Mouse (Mus musculus): Measurements from ENCODE around the gene 1110051M20Rik. TPM values are rescaled to one million over a fixed set of nuclear protein-coding genes. Genes with fewer than 3 reads are reported as not detected.

The 1110051M20Rik gene
- polyA plus RNA-seq, 1 experiment = 2.6 TPM

- TF ChIP-seq FLI1 (IDR thresholded peaks at IDR 0.05; ENCODE audit: low read length) (no peak), GATA1 (IDR thresholded peaks at IDR 0.05; ENCODE audit: borderline replicate concordance, low read length) (no peak)
- no peaks in the 10 kb centered on the region for H3K9me3 ChIP-seq
These were observed 14.4 kb downstream of the 1110051M20Rik start for GRCm38 (mm10) chr2:91429915-91430599.

GRCm38 (mm10) chr2:91429146-91429545 lies 15.4 kb downstream of the 1110051M20Rik start:
- Histone ChIP-seq H3K27me3 (replicated peaks) (peaks cover 13% of the 10 kb centered on the region), H3K9me3 (no peaks in the 10 kb centered on the region), H3K36me3 (replicated peaks; ENCODE audit: low read length) (no peaks in the 10 kb centered on the region), H3K4me3 (replicated peaks) (no peak overlapping the region), H3K4me1 (no peaks in the 10 kb centered on the region)
- TF ChIP-seq FLI1 (IDR thresholded peaks at IDR 0.05; ENCODE audit: low read length) (no peak), GATA1 (IDR thresholded peaks at IDR 0.05; ENCODE audit: borderline replicate concordance, low read length) (no peak)

More at GRCm38 (mm10) chr2:91429915-91430599, 14.4 kb downstream of the 1110051M20Rik start:
- Histone ChIP-seq H3K4me3 (replicated peaks) (no peak overlapping the region), H3K36me3 (replicated peaks; ENCODE audit: low read length) (no peaks in the 10 kb centered on the region), H3K4me1 (no peaks in the 10 kb centered on the region), H3K27me3 (replicated peaks) (peaks cover 13% of the 10 kb centered on the region)

GRCm38 (mm10) chr2:91426321-91426720 lies 18.2 kb downstream of the 1110051M20Rik start:
- H3K9me3 ChIP-seq = peaks cover 6% of the 10 kb centered on the region; the same call in 1 of the 2 replicates
- peaks cover 10% of the 10 kb centered on the region for H3K27me3 ChIP-seq (replicated peaks)
- TF ChIP-seq FLI1 (IDR thresholded peaks at IDR 0.05; ENCODE audit: low read length) (no peak), GATA1 (IDR thresholded peaks at IDR 0.05; ENCODE audit: borderline replicate concordance, low read length) (no peak)
- no peaks in the 10 kb centered on the region for H3K36me3 ChIP-seq (replicated peaks; ENCODE audit: low read length)
- no peaks in the 10 kb centered on the region for H3K4me1 ChIP-seq
- no peak overlapping the region for H3K4me3 ChIP-seq (replicated peaks)

GRCm38 (mm10) chr2:91424061-91424720 lies 20.3 kb downstream of the 1110051M20Rik start:
- Histone ChIP-seq H3K9me3 (peaks cover 7% of the 10 kb centered on the region; the same call in 1 of the 2 replicates), H3K4me1 (no peaks in the 10 kb centered on the region), H3K36me3 (replicated peaks; ENCODE audit: low read length) (no peaks in the 10 kb centered on the region), H3K4me3 (replicated peaks) (no peak overlapping the region), H3K27me3 (replicated peaks) (peaks cover 7% of the 10 kb centered on the region)
- TF ChIP-seq GATA1 (IDR thresholded peaks at IDR 0.05; ENCODE audit: borderline replicate concordance, low read length) (no peak), FLI1 (IDR thresholded peaks at IDR 0.05; ENCODE audit: low read length) (no peak)

GRCm38 (mm10) chr2:91421641-91422040 lies 22.9 kb downstream of the 1110051M20Rik start:
- TF ChIP-seq GATA1 (IDR thresholded peaks at IDR 0.05; ENCODE audit: borderline replicate concordance, low read length) = no peak
- no peak for TF ChIP-seq FLI1 (IDR thresholded peaks at IDR 0.05; ENCODE audit: low read length)
- H3K4me1 ChIP-seq = no peaks in the 10 kb centered on the region
- peaks cover 7% of the 10 kb centered on the region; the same call in 1 of the 2 replicates for H3K9me3 ChIP-seq
- no peak overlapping the region for H3K4me3 ChIP-seq (replicated peaks)
- no peaks in the 10 kb centered on the region for H3K36me3 ChIP-seq (replicated peaks; ENCODE audit: low read length)
- H3K27me3 ChIP-seq (replicated peaks) = peaks cover 4% of the 10 kb centered on the region

GRCm38 (mm10) chr2:91413811-91414210 lies 30.7 kb downstream of the 1110051M20Rik start:
- Histone ChIP-seq H3K27me3 (replicated peaks) (peaks cover 3% of the 10 kb centered on the region), H3K9me3 (no peaks in the 10 kb centered on the region), H3K4me1 (no peaks in the 10 kb centered on the region), H3K4me3 (replicated peaks) (no peak overlapping the region), H3K36me3 (replicated peaks; ENCODE audit: low read length) (no peaks in the 10 kb centered on the region)
- TF ChIP-seq GATA1 (IDR thresholded peaks at IDR 0.05; ENCODE audit: borderline replicate concordance, low read length) (no peak), FLI1 (IDR thresholded peaks at IDR 0.05; ENCODE audit: low read length) (no peak)

- H3K27me3 ChIP-seq (replicated peaks) = peaks cover 3% of the 10 kb centered on the region
- no peaks in the 10 kb centered on the region for H3K9me3 ChIP-seq
- no peak overlapping the region for H3K4me3 ChIP-seq (replicated peaks)
- no peaks in the 10 kb centered on the region for H3K36me3 ChIP-seq (replicated peaks; ENCODE audit: low read length)
- no peaks in the 10 kb centered on the region for H3K4me1 ChIP-seq
- no peak for TF ChIP-seq FLI1 (IDR thresholded peaks at IDR 0.05; ENCODE audit: low read length)
- TF ChIP-seq GATA1 (IDR thresholded peaks at IDR 0.05; ENCODE audit: borderline replicate concordance, low read length) = no peak
These were observed 32.1 kb downstream of the 1110051M20Rik start for GRCm38 (mm10) chr2:91412361-91412760.

GRCm38 (mm10) chr2:91411473-91411872 lies 33.0 kb downstream of the 1110051M20Rik start:
- H3K27me3 ChIP-seq (replicated peaks) = peaks cover 3% of the 10 kb centered on the region
- no peaks in the 10 kb centered on the region for H3K36me3 ChIP-seq (replicated peaks; ENCODE audit: low read length)
- H3K4me1 ChIP-seq = no peaks in the 10 kb centered on the region
- no peaks in the 10 kb centered on the region for H3K9me3 ChIP-seq
- no peak overlapping the region for H3K4me3 ChIP-seq (replicated peaks)
- TF ChIP-seq FLI1 (IDR thresholded peaks at IDR 0.05; ENCODE audit: low read length) (no peak), GATA1 (IDR thresholded peaks at IDR 0.05; ENCODE audit: borderline replicate concordance, low read length) (no peak)

GRCm38 (mm10) chr2:91408031-91408430 lies 36.5 kb downstream of the 1110051M20Rik start:
- Histone ChIP-seq H3K4me3 (replicated peaks) (no peak overlapping the region), H3K36me3 (replicated peaks; ENCODE audit: low read length) (no peaks in the 10 kb centered on the region), H3K9me3 (0 out of 2 replicates have a peak, but pooled peaks cover 2% of the 10 kb centered on the region), H3K4me1 (no peaks in the 10 kb centered on the region), H3K27me3 (replicated peaks) (peaks cover 3% of the 10 kb centered on the region)
- no peak for TF ChIP-seq GATA1 (IDR thresholded peaks at IDR 0.05; ENCODE audit: borderline replicate concordance, low read length)

GRCm38 (mm10) chr2:91405071-91405470 lies 39.4 kb downstream of the 1110051M20Rik start:
- Histone ChIP-seq H3K36me3 (replicated peaks; ENCODE audit: low read length) (no peaks in the 10 kb centered on the region), H3K4me1 (no peaks in the 10 kb centered on the region), H3K27me3 (replicated peaks) (peaks cover 5% of the 10 kb centered on the region), H3K9me3 (0 out of 2 replicates have a peak, but pooled peaks cover 2% of the 10 kb centered on the region), H3K4me3 (replicated peaks) (no peak overlapping the region)
- TF ChIP-seq FLI1 (IDR thresholded peaks at IDR 0.05; ENCODE audit: low read length) (no peak), GATA1 (IDR thresholded peaks at IDR 0.05; ENCODE audit: borderline replicate concordance, low read length) (no peak)

Measured in megakaryocyte, embryonic 14.5 days (primary cell).